Mouse (Mus musculus): Measurements from ENCODE around the gene Tgm4. TPM values are rescaled to one million over a fixed set of nuclear protein-coding genes. Genes with fewer than 3 reads are reported as not detected.
A peak's percentile ranks its signal among the peaks of the same experiment; 100 is the strongest.

The Tgm4 gene
- 0.55 and 0.59 TPM in 2 replicates for polyA plus RNA-seq (2015; fragmentation: Nextera tagmentation; extraction: Ambion mirVana)

- Histone ChIP-seq H3K9me3 (no peaks in the 10 kb centered on the region), H3K4me3 (no peak within 1 kb of the TSS), H3K4me1 (no peaks in the 10 kb centered on the region), H3K27ac (no peak within 1 kb of the TSS), H3K27me3 (no peaks in the 10 kb centered on the region), H3K9ac (no peak within 1 kb of the TSS), H3K36me3 (no peaks in the 10 kb centered on the region), H3K4me2 (no peak within 1 kb of the TSS)
- whole genome bisulfite sequencing: 81% methylated on average over 4 of the region's 4 CpGs
- ATAC-seq (ENCODE audit: insufficient number of reproducible peaks, insufficient read depth, low FRiP score, low TSS enrichment, low read depth): no peak
Observed at GRCm38 (mm10) chr9:123034426-123034825, at the start of gene Tgm4. TSS of gene Tgm4 (plus strand) at chr9:123034726.

DNA sequence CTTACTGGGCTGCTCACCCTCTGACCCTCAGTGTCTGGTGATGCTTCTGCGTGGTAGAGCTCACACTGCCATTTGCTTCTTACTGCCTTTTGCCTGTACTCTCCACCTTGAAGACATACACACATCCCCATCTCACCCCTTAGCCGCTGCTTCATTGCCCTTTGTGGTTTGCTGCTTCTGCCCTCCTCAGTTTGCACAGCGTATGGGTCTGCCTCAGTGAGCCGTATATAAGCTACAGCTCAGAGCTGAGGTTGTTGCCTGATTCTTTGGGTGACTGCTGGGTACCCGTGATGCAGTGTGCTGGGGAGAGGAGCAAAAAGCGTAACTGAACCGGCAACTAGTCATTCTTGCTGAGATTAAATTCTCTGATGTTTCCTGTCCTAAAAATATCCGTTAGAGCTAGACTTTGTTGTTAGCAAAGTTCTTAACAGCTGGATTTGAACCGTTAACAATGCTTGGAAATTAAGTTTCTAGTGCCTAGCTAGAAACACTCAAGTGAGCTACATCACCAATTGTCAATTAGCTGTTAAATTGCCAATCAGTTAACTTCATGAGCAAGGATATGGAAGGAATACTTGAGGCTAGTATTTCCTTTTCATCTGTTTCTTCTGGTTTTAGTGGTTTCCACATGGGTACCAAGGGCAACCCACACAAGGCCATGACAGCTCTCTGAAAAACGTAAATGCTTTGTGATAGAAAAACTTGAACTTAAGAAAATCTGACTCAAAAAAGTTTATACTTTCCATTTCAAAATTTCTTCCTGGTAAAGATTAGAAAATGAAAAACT lies 35.9 kb upstream of the Tgm4 start:
- no peak for ATAC-seq (ENCODE audit: insufficient number of reproducible peaks, insufficient read depth, low FRiP score, low TSS enrichment, low read depth)
- H3K4me1 ChIP-seq: no peaks in the 10 kb centered on the region
- H3K4me3 ChIP-seq: no peak overlapping the region
- H3K4me2 ChIP-seq: no peak overlapping the region
- H3K9ac ChIP-seq: no peak overlapping the region
- WGBS: 91% methylated on average over 10 of the region's 10 CpGs
- no peaks in the 10 kb centered on the region for H3K9me3 ChIP-seq
- no peaks in the 10 kb centered on the region for H3K27me3 ChIP-seq
- H3K36me3 ChIP-seq: peaks cover 81% of the 10 kb centered on the region
- H3K27ac ChIP-seq: no peak overlapping the region

DNA sequence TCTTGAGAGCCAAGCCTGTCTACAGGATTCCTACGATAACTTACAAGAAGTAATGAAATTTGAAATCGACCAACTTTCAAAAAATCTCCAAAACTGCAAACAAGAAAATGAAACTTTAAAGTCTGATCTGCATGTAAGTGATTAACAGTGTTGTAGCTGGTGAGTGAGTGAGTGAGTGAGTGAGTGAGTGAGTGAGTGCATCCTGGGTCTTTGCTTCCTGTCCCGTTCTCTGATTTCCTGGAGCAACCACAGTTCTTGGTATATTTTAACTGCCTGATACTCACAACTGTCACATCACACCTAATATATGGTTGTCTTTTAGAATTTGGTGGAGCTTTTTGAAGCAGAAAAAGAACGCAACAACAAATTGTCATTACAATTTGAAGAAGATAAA lies 35.3 kb upstream of the Tgm4 start:
- no peaks in the 10 kb centered on the region for H3K27me3 ChIP-seq
- no peak for ATAC-seq (ENCODE audit: insufficient number of reproducible peaks, insufficient read depth, low FRiP score, low TSS enrichment, low read depth)

GRCm38 (mm10) chr9:123004718-123005117 lies 29.8 kb upstream of the Tgm4 start:
- peaks cover 88% of the 10 kb centered on the region for H3K36me3 ChIP-seq
- H3K4me2 ChIP-seq: no peak overlapping the region
- H3K27me3 ChIP-seq: no peaks in the 10 kb centered on the region
- no peak for ATAC-seq (ENCODE audit: insufficient number of reproducible peaks, insufficient read depth, low FRiP score, low TSS enrichment, low read depth)
- no peak overlapping the region for H3K4me3 ChIP-seq
- no CpG with 5 or more reads among the region's 2 CpGs for WGBS
- no peaks in the 10 kb centered on the region for H3K9me3 ChIP-seq
- no peak overlapping the region for H3K27ac ChIP-seq
- no peak overlapping the region for H3K9ac ChIP-seq
- no peaks in the 10 kb centered on the region for H3K4me1 ChIP-seq

More for the DNA sequence above, 35.3 kb upstream of the Tgm4 start:
- Histone ChIP-seq H3K9ac (no peak overlapping the region), H3K4me3 (no peak overlapping the region), H3K4me2 (no peak overlapping the region), H3K36me3 (peaks cover 81% of the 10 kb centered on the region), H3K27ac (no peak overlapping the region), H3K4me1 (no peaks in the 10 kb centered on the region), H3K9me3 (no peaks in the 10 kb centered on the region)
- 95% methylated on average over 4 of the region's 4 CpGs for WGBS

DNA sequence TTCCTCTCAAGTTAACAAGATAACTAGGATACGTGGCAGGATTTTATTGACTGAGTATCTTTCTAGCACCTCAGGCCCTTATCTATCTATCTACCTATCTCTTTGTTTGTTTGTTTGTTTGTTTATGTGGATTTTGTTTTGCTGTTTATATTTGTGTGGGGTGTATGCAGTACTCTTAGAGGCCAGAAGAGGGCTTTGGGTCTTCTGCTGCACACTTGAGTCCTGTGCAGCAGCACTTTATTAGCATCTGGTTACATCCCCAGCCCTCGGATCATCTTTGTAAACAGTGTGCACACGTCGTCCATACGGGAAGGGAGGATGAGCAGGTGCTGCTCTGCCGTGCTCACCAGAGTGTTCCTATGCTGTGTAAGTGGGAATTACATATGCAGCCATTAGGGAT lies 28.5 kb upstream of the Tgm4 start:
- H3K27me3 ChIP-seq: no peaks in the 10 kb centered on the region
- no peak overlapping the region for H3K4me3 ChIP-seq
- H3K9ac ChIP-seq: no peak overlapping the region
- peaks cover 88% of the 10 kb centered on the region for H3K36me3 ChIP-seq
- H3K9me3 ChIP-seq: no peaks in the 10 kb centered on the region
- H3K4me2 ChIP-seq: no peak overlapping the region
- no peaks in the 10 kb centered on the region for H3K4me1 ChIP-seq
- no peak for ATAC-seq (ENCODE audit: insufficient number of reproducible peaks, insufficient read depth, low FRiP score, low TSS enrichment, low read depth)
- no peak overlapping the region for H3K27ac ChIP-seq
- 67% methylated on average over 6 of the region's 6 CpGs for WGBS

GRCm38 (mm10) chr9:123020995-123021631 lies 13.4 kb upstream of the Tgm4 start, which contains the start of gene Tmem42:
TSS of gene Tmem42 (plus strand) at chr9:123021326.
- peak within 1 kb of the TSS; percentile 75 for H3K4me2 ChIP-seq
- under 1% methylated on average over 57 of the region's 69 CpGs for WGBS
- ATAC-seq (ENCODE audit: insufficient number of reproducible peaks, insufficient read depth, low FRiP score, low TSS enrichment, low read depth): peak; percentile 97

GRCm38 (mm10) chr9:123021636-123022379 lies 12.7 kb upstream of the Tgm4 start:
- ATAC-seq (ENCODE audit: insufficient number of reproducible peaks, insufficient read depth, low FRiP score, low TSS enrichment, low read depth): no peak
- Histone ChIP-seq H3K9ac (peak overlapping the region; percentile 83; the same call in 1 of the 2 replicates), H3K27ac (no peak overlapping the region)

More at GRCm38 (mm10) chr9:123020995-123021631, 13.4 kb upstream of the Tgm4 start, which contains the start of gene Tmem42:
- H3K4me3 ChIP-seq: peak within 1 kb of the TSS; percentile 66
- peak within 1 kb of the TSS; percentile 83 for H3K9ac ChIP-seq
- peak within 1 kb of the TSS; percentile 95 for H3K27ac ChIP-seq
- peaks cover 12% of the 10 kb centered on the region for H3K4me1 ChIP-seq
- peaks cover 25% of the 10 kb centered on the region for H3K36me3 ChIP-seq
- no peaks in the 10 kb centered on the region for H3K9me3 ChIP-seq
- H3K27me3 ChIP-seq: no peaks in the 10 kb centered on the region

DNA sequence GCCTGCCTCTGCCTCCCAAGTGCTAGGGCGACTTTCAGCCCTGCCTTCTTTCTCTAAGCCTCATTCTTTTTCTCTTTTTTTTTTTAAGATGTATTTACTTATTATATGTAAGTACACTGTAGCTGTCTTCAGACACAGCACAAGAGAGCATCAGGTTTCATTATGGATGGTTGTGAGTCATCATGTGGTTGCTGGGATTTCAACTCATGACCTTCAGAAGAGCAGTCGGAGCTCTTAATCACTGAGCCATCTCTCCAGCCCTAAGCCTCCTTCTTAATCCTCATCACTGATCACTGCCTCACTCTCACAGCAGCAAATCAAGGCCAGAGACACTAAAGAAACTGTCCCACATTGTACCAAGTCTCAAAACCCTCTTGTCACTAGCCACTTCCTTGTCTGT lies 10.3 kb upstream of the Tgm4 start:
- Histone ChIP-seq H3K9ac (no peak overlapping the region), H3K9me3 (no peaks in the 10 kb centered on the region), H3K4me1 (peaks cover 11% of the 10 kb centered on the region), H3K27me3 (no peaks in the 10 kb centered on the region), H3K4me2 (no peak overlapping the region), H3K27ac (no peak overlapping the region), H3K36me3 (no peaks in the 10 kb centered on the region), H3K4me3 (no peak overlapping the region)
- 80% methylated on average over 2 of the region's 2 CpGs for WGBS
- ATAC-seq (ENCODE audit: insufficient number of reproducible peaks, insufficient read depth, low FRiP score, low TSS enrichment, low read depth): no peak

More at GRCm38 (mm10) chr9:123021636-123022379, 12.7 kb upstream of the Tgm4 start:
- Histone ChIP-seq H3K27me3 (no peaks in the 10 kb centered on the region), H3K4me2 (peak overlapping the region; percentile 75), H3K4me3 (peak overlapping the region; percentile 66), H3K36me3 (peaks cover 18% of the 10 kb centered on the region), H3K4me1 (peaks cover 12% of the 10 kb centered on the region), H3K9me3 (no peaks in the 10 kb centered on the region)
- 35% methylated on average over 20 of the region's 24 CpGs for WGBS

DNA sequence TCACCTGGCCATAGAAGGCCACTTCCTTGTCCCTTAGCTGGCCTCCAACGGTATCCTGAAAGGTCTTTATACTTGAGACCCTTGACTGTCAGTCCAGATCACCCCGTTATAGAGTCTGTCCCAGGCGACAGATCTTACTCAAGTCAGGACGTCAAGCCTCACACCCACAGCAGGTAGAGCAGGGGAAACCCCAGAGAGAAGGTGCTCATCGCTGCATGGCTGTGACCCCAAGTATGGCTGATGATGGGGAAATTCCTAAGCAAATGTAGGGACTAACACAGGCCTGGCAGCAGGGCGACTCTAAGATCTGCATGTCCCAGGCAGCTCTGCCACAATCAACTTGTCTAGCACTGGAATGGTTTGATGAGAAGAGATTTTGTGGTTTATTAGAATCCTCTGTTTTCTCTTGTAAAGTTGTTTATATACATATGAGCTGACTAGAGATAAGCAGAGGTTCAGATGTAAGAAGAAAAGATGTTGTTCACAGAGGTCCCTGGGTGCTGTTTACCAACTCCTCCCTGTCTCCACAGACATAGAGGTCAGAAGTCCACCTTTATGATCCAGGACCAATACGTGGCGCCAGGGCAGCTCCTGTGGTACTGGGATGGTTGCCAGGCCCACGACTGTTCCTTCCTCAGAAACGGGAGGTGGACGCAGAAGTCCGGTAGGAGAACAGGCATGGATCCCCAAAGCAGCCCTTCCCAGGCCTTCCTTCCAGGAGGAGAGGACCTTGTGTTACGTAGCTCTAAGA lies 2.9 kb upstream of the Tgm4 start:
- Histone ChIP-seq H3K36me3 (no peaks in the 10 kb centered on the region), H3K27me3 (no peaks in the 10 kb centered on the region), H3K9me3 (no peaks in the 10 kb centered on the region), H3K4me2 (no peak overlapping the region), H3K27ac (no peak overlapping the region), H3K9ac (no peak overlapping the region), H3K4me3 (no peak overlapping the region), H3K4me1 (no peaks in the 10 kb centered on the region)
- 78% methylated on average over 13 of the region's 13 CpGs for WGBS
- no peak for ATAC-seq (ENCODE audit: insufficient number of reproducible peaks, insufficient read depth, low FRiP score, low TSS enrichment, low read depth)

GRCm38 (mm10) chr9:123047665-123048064 lies 13.1 kb downstream of the Tgm4 start:
- no peaks in the 10 kb centered on the region for H3K36me3 ChIP-seq
- no peak for ATAC-seq (ENCODE audit: insufficient number of reproducible peaks, insufficient read depth, low FRiP score, low TSS enrichment, low read depth)
- no peaks in the 10 kb centered on the region for H3K27me3 ChIP-seq
- H3K27ac ChIP-seq: no peak overlapping the region
- H3K4me3 ChIP-seq: no peak overlapping the region
- no peak overlapping the region for H3K9ac ChIP-seq
- no peaks in the 10 kb centered on the region for H3K9me3 ChIP-seq
- H3K4me1 ChIP-seq: no peaks in the 10 kb centered on the region
- no peak overlapping the region for H3K4me2 ChIP-seq
- 88% methylated on average over 1 of the region's 1 CpGs for WGBS

- Histone ChIP-seq H3K4me2 (no peak overlapping the region), H3K9ac (no peak overlapping the region), H3K9me3 (no peaks in the 10 kb centered on the region), H3K4me3 (no peak overlapping the region), H3K27ac (no peak overlapping the region), H3K4me1 (no peaks in the 10 kb centered on the region), H3K27me3 (no peaks in the 10 kb centered on the region), H3K36me3 (no peaks in the 10 kb centered on the region)
- no peak for ATAC-seq (ENCODE audit: insufficient number of reproducible peaks, insufficient read depth, low FRiP score, low TSS enrichment, low read depth)
Observed at GRCm38 (mm10) chr9:123058724-123059292, 24.3 kb downstream of the Tgm4 start.
